Mouse (Mus musculus) liver, postnatal 0 days (tissue): ENCODE measurements around the gene Dpt.

ENCODE experiments used
- CTCF ChIP-seq: sonication (generic); IDR thresholded peaks from 2 replicates; pipeline ENCODE4 v1.5.1; 2016; ENCODE audit warnings: antibody characterized with exemption, low read depth
- EP300 ChIP-seq: IDR thresholded peaks from 2 replicates; pipeline ENCODE4 v1.6.1; 2016; ENCODE audit warnings: antibody characterized with exemption, low read depth, mild to moderate bottlenecking

- TF ChIP-seq EP300 (no peak), CTCF (no peak)
These were observed 2.7 kb downstream of the Dpt start for GRCm38 (mm10) chr1:164799161-164799560.
